Mouse (Mus musculus) midbrain, embryonic 15.5 days (tissue): ENCODE measurements around the gene Hcrtr1. TPM values are rescaled to one million over a fixed set of nuclear protein-coding genes. Genes with fewer than 3 reads are reported as not detected.
A peak's percentile ranks its signal among the peaks of the same experiment; 100 is the strongest.

Source experiments
- ATAC-seq: fragments of 200-750 bp; cut with Nextera tagmentation; replicated peaks from 2 replicates; pipeline ENCODE4 v1.8.0; 2017; ENCODE audit warnings: moderate TSS enrichment
- H3K27ac ChIP-seq: fragments of 300-500 bp; sonication (generic); 2 replicates; pipeline ENCODE4 v1.5.1; 2015; ENCODE audit warnings: mild to moderate bottlenecking, inconsistent platforms
- H3K27me3 ChIP-seq: fragments of 300-500 bp; sonication (generic); replicated peaks from 2 replicates; pipeline ENCODE4 v1.6.1; 2015; ENCODE audit warnings: inconsistent platforms
- H3K36me3 ChIP-seq: fragments of 300-500 bp; sonication (generic); replicated peaks from 2 replicates; pipeline ENCODE4 v1.6.1; 2015; ENCODE audit warnings: inconsistent platforms
- H3K4me1 ChIP-seq: fragments of 300-500 bp; sonication (generic); 2 replicates; pipeline ENCODE4 v1.6.1; 2015; ENCODE audit warnings: inconsistent platforms
- H3K4me2 ChIP-seq: fragments of 300-500 bp; sonication (generic); 2 replicates; pipeline ENCODE4 v1.6.1; 2015; ENCODE audit warnings: inconsistent platforms, mild to moderate bottlenecking, moderate library complexity
- H3K4me3 ChIP-seq: fragments of 300-500 bp; sonication (generic); 2 replicates; pipeline ENCODE4 v1.5.1; 2015; ENCODE audit warnings: mild to moderate bottlenecking, inconsistent platforms
- H3K9ac ChIP-seq: fragments of 300-500 bp; sonication (generic); 2 replicates; pipeline ENCODE4 v1.6.1; 2015; ENCODE audit warnings: mild to moderate bottlenecking, inconsistent platforms
- H3K9me3 ChIP-seq: fragments of 300-500 bp; sonication (generic); 2 replicates; pipeline ENCODE4 v1.6.1; 2016; ENCODE audit warnings: inconsistent platforms
- WGBS: fragments of 180-500 bp; shearing (Covaris S2); methylation state at CpG from one replicate; pipeline ENCODE4 v1.1.7; 2015; ENCODE audit warnings: mixed read lengths; 5-methylcytosine and 5-hydroxymethylcytosine counted together
- polyA plus RNA-seq: library from polyadenylated mRNA; unstranded; fragments of >200 nt; fragmentation: Nextera tagmentation; extraction: Ambion mirVana; gene quantifications from 2 replicates; pipeline ENCODE4 v1.2.1, GENCODE M21; 2015

Hcrtr1 gene
- polyA plus RNA-seq, 1 experiment from 2014 or later: 3.3 TPM

- Histone ChIP-seq H3K4me3 (no peak overlapping the region), H3K27ac (0 out of 2 replicates have a peak overlapping the region, but pooled peaks have one; percentile 1), H3K27me3 (no peaks in the 10 kb centered on the region; the same call in 1 of the 2 replicates), H3K9ac (no peak overlapping the region; the same call in 1 of the 2 replicates), H3K4me1 (peaks cover 28% of the 10 kb centered on the region), H3K4me2 (no peak overlapping the region), H3K9me3 (no peaks in the 10 kb centered on the region), H3K36me3 (no peaks in the 10 kb centered on the region)
- ATAC-seq: peak; percentile 59
- WGBS: 69% methylated on average over 19 of the region's 19 CpGs
Observed at GRCm38 (mm10) chr4:130081345-130082190, 57.6 kb downstream of the Hcrtr1 start.

Other genes starting within 250 kb of the Hcrtr1 start
- gene Spocd1, start 210.1 kb downstream of the Hcrtr1 start, polyA plus RNA-seq: not detected in 2 replicates
- 19.4 and 23.6 TPM in 2 replicates for gene Adgrb2, start 154.5 kb downstream of the Hcrtr1 start, polyA plus RNA-seq
- gene Col16a1, start 91.5 kb downstream of the Hcrtr1 start, polyA plus RNA-seq: 7.8 and 12.9 TPM in 2 replicates
- 68.1 and 75.5 TPM in 2 replicates for gene Pef1, start 36.8 kb downstream of the Hcrtr1 start, polyA plus RNA-seq
- 5.1 and 6.4 TPM in 2 replicates for gene Tinagl1, start 35.8 kb upstream of the Hcrtr1 start, polyA plus RNA-seq
- gene Gm853, start 83.0 kb upstream of the Hcrtr1 start, polyA plus RNA-seq: 0.06 and 0.08 TPM in 2 replicates
- 42.9 and 50.3 TPM in 2 replicates for gene Serinc2, start 139.8 kb upstream of the Hcrtr1 start, polyA plus RNA-seq
- 216 and 230 TPM in 2 replicates for gene Fabp3, start 169.2 kb upstream of the Hcrtr1 start, polyA plus RNA-seq
- gene Gm10570, start 169.3 kb upstream of the Hcrtr1 start, polyA plus RNA-seq: 1.0 and 1.4 TPM in 2 replicates
- 83.5 and 84.1 TPM in 2 replicates for gene Zcchc17, start 220.6 kb upstream of the Hcrtr1 start, polyA plus RNA-seq
- 106 and 110 TPM in 2 replicates for gene Snrnp40, start 220.8 kb upstream of the Hcrtr1 start, polyA plus RNA-seq